Mouse (Mus musculus) lung, adult 2 months (tissue): ENCODE data around the gene Cyld.

Experiments used
- CTCF ChIP-seq: fragments of 200-500 bp; IDR thresholded peaks from 2 replicates; pipeline ENCODE4 v1.5.1; 2011; ENCODE audit warnings: mild to moderate bottlenecking, low read length, control low read depth; ENCODE audit not compliant: insufficient read depth
- POLR2A ChIP-seq: fragments of 200-500 bp; IDR thresholded peaks from 2 replicates; pipeline ENCODE4 v1.6.1; 2011; ENCODE audit warnings: low read depth, mild to moderate bottlenecking, control low read depth, low read length, borderline replicate concordance; ENCODE audit errors: extremely low read depth

GRCm38 (mm10) chr8:88677071-88677470, 19.8 kb upstream of the Cyld start:
- TF ChIP-seq CTCF, result no peak
- no peak for TF ChIP-seq POLR2A
